Mouse (Mus musculus) kidney, postnatal 14 days (tissue): ENCODE results near the gene Nin.
A peak's percentile ranks its signal among the peaks of the same experiment; 100 is the strongest.

ENCODE experiments used
- DNase-seq: peaks from one replicate; pipeline ENCODE4 v3.0.0; 2022; ENCODE audit warnings: mixed read lengths

Gene Nin

DNA sequence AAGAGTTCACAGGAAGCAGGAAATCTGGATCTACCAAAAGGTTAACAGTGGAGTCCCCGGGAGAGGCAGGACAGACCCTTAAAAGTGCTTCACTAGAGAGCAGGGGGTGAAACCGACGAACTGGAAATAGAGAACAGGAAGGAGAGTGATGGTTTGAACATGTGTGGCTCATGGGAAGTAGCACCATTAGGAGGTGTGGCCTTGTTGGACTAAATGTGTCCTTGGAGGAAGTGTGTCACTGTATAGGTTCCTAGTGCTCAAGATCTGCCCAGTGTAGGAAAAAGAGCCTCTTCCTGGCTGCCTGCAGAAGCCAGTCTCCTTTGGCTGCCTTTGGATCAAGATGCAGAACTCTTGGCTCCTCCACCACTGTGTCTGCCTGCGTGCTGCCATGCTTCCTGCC, 108.4 kb downstream of the Nin start:
- DNase-seq = no peak

DNA sequence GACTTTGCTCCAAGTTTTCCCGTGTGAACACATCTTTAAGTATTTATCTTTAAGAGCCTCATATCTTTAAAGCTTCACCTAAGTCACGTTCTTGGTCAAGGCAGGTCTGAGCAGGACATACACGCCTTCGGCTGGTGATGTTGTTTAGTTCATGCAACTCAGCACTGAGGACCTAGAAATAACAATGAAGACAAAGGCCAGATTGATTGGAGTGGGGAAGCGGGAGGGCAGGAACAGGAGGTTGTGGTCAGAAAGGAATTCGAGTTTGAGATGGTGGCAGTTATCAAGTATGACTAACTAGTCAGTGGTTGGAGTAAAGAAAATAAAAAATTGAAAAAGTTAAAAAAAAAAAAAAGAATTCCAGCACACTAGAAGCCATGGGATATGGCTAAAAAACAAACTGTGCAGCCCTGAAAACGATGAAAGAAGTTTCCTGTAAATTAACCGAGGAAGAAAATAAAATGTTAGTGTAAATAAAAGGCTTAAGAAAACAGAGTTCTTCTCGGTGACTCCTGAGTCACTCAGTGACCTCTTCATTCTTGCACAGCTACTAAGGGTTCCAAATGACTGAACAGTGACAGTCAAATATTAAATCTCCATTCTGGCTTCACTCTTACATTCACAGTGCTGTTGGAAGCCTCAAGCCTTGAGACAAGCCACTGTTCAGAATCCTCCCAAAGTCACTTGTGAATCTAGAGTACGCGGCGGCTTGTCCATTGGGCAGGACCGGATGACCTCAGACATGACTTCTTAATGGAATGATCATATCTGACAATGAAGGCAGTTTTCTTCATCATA, 115.1 kb downstream of the Nin start:
- no peak for DNase-seq

DNA sequence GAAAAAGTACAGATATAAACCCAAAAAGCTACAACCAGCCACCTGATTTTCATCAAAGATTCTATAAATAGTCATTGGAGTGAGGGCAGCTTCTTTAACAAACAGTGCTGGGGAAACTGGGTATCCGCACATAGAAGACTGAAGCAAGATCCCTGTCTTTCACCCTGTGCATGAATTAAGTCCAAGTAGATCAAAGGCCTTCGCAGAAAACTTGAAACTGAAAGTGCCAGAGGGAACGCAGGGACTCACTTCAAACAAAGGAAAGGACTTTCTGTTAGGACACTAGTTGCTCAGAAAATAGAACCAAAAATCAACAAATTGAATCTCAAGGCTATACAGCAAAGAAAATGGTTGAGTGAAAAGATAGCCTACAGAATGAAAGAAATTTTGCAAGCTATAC, 118.1 kb downstream of the Nin start:
- DNase-seq = no peak

DNA sequence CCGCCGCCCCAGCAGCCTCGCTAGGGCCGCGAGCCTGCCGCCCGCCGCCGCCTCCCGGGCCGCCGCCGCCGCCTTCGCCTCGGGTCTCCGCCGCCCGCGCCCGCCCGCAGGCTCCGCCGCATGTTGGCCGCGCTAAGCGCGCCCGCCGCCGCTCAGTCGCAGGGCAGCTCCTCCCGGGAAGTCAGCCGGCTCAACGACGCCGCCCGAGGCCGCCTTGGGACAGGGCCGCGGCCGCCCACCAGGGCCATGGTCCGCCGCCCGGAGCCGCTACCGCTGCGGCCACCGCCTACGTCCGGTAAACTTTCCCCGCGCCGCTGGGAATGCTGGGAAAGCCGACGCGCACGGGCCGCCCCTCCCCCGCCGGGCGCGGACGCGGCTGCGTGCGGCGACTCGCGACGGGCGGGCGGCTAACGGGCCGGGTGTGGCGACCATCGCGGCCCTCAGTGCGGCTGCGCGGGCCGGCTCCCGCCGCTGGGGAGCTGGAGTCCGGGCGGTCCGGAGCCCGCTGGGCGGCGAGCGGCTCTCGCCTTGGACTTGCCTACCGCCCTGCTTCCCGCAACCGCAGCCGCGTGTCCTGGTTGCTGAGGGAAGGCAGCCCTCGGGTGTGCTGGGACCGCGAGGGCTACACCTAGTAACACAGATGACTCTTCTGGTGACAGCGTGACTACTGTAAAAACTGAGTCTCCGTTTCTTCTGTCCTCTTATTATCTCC, 126.6 kb downstream of the Nin start, which contains the start of gene Sav1:
Sav1 (minus strand) TSS at position 217 of the 712 bp plus-strand sequence.
- DNase-seq = peak; percentile 94

- DNase-seq = peak; percentile 55
Observed at GRCm38 (mm10) chr12:69986241-69986762, 127.2 kb downstream of the Nin start.

DNA sequence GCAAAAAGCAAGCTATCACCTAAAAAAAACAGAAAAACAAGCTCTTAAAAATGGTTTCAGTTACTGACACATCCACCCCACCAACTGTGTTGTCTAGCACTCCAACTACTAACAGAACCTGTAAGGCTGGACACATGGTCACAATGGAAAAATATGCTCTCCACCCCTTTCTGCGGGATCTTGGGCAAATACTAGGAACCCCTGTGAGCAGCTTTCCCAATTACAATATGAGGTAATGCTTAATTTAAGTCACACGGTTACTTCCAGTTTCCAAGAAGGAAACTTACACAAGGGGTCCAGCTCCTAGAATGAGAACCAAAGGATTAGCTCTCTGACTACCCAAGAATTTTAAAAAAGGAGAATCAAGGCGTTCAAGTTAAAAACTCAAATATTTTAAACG, 128.0 kb downstream of the Nin start:
- no peak for DNase-seq

DNA sequence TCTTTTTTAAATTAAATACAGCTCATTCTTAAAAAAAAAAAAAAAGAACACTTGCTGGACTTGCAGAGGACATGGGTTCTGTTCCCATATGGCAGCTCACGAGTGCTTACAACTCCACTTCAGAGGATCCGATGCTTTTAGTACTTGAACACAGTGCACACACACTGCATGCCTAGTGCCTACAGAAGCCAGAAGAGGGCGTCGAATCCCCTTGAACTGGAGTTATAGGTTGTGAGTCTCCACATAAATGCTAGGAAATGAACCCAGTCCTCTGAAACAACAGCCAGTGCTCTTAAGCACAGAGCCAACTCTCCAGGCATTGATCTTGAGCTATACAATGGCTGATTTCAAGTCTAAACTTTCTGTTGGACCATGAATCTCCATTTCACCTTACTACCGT, 130.6 kb downstream of the Nin start:
- DNase-seq = peak; percentile 16

GRCm38 (mm10) chr12:69977376-69977998, 136.0 kb downstream of the Nin start:
- peak; percentile 54 for DNase-seq

GRCm38 (mm10) chr12:69976688-69977087, 136.8 kb downstream of the Nin start:
- DNase-seq = no peak

- DNase-seq = no peak
Observed at GRCm38 (mm10) chr12:69973666-69974065, 139.9 kb downstream of the Nin start.

- no peak for DNase-seq
Observed at GRCm38 (mm10) chr12:69968154-69968553, 145.4 kb downstream of the Nin start.

- no peak for DNase-seq
Observed at GRCm38 (mm10) chr12:69967112-69967511, 146.4 kb downstream of the Nin start.

- peak; percentile 42 for DNase-seq
Observed at GRCm38 (mm10) chr12:69966071-69966470, 147.4 kb downstream of the Nin start.

DNA sequence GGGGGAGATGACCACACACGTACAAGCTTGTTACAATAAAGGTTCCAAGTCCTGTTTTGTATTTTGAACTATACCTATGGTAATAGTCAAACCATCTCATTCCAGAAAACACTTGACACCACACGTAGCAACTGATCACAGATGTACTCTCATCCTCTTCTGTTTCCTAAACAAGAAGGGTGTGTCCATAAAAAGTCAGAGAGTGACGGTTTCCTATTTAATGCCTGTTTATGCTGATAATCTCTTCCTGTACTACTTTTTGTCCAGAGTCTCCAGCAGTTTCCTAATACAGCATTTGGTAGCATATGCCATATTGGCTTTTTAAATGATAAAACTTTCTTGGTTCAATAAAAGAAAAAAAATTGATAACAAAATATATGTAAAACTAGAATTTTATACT, 147.9 kb downstream of the Nin start:
- no peak for DNase-seq

GRCm38 (mm10) chr12:69963141-69963540, 150.4 kb downstream of the Nin start:
- DNase-seq = no peak

DNA sequence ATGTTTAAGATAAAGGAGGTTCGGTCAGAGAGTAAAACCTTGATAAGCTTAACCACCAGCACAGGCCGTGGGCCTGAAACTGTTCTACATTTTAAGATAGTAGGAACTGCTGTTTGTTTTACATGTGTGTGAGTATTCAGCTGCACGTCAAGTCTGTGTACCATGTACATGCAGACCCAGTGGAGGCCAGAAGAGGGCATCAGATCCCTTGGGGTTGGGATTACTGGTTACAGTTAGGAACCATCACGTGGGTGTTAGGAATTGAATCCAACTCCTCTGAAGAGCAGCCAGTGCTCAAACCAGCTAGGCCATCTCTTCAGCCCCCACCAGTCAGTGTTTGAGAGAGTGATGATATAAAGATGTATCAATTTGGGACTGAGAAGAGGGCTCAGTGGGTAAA, 151.0 kb downstream of the Nin start:
- DNase-seq = peak; percentile 70
